Mouse (Mus musculus) urinary bladder, postnatal 36 days (tissue): Measurements from ENCODE around the gene Gcc2.
"Not testable (repeated sequence)": the region's sequence is repeated elsewhere in the genome, so short reads cannot be mapped to it uniquely, and the experiment has no call there.

Experiments
- DNase-seq, 2 experiments: peaks; one replicate each; pipeline ENCODE4 v3.0.0; 2022; ENCODE audit warnings: low spot score in 2 of 2, mixed read lengths in 1 of 2

The Gcc2 gene

GRCm38 (mm10) chr10:58323028-58323991 lies 68.0 kb downstream of the Gcc2 start, which contains the start of gene Lims1:
Gene Lims1 (plus strand): TSS chr10:58323466.
- peak; percentile 98 to 99 for DNase-seq

GRCm38 (mm10) chr10:58326271-58326670 lies 71.0 kb downstream of the Gcc2 start:
- no peak for DNase-seq

GRCm38 (mm10) chr10:58327836-58328235 lies 72.5 kb downstream of the Gcc2 start:
- DNase-seq, result not testable (repeated sequence)

GRCm38 (mm10) chr10:58328517-58329108 lies 73.3 kb downstream of the Gcc2 start:
- DNase-seq, result no peak

GRCm38 (mm10) chr10:58330635-58331034 lies 75.3 kb downstream of the Gcc2 start:
- no peak for DNase-seq

GRCm38 (mm10) chr10:58331741-58332140 lies 76.4 kb downstream of the Gcc2 start:
- no peak for DNase-seq

GRCm38 (mm10) chr10:58333414-58333813 lies 78.1 kb downstream of the Gcc2 start:
- peak; percentile 28 to 29 for DNase-seq

- DNase-seq, result no peak
Observed at GRCm38 (mm10) chr10:58336156-58336555, 80.9 kb downstream of the Gcc2 start.

- DNase-seq, result not testable (repeated sequence)
Observed at GRCm38 (mm10) chr10:58337091-58337490, 81.8 kb downstream of the Gcc2 start.

GRCm38 (mm10) chr10:58338590-58338989 lies 83.3 kb downstream of the Gcc2 start:
- no peak for DNase-seq

- peak in 1 of 2 experiments; percentile 31 for DNase-seq
Observed at GRCm38 (mm10) chr10:58341685-58342084, 86.4 kb downstream of the Gcc2 start.

GRCm38 (mm10) chr10:58342199-58342598 lies 86.9 kb downstream of the Gcc2 start:
- no peak for DNase-seq

- no peak for DNase-seq
Observed at GRCm38 (mm10) chr10:58343552-58343951, 88.3 kb downstream of the Gcc2 start.

- DNase-seq, result no peak
Observed at GRCm38 (mm10) chr10:58350600-58350999, 95.3 kb downstream of the Gcc2 start.

GRCm38 (mm10) chr10:58351670-58352069 lies 96.4 kb downstream of the Gcc2 start:
- DNase-seq, result no peak

- no peak for DNase-seq
Observed at GRCm38 (mm10) chr10:58352364-58352763, 97.1 kb downstream of the Gcc2 start.

- DNase-seq, result no peak
Observed at GRCm38 (mm10) chr10:58354561-58354960, 99.3 kb downstream of the Gcc2 start.
